Mouse (Mus musculus) thymus, postnatal 4 days (tissue): ENCODE measurements around the gene Glp1r.

Experiments used
- DNase-seq: peaks from one replicate; pipeline ENCODE4 v3.0.0; 2021

Glp1r gene

DNA sequence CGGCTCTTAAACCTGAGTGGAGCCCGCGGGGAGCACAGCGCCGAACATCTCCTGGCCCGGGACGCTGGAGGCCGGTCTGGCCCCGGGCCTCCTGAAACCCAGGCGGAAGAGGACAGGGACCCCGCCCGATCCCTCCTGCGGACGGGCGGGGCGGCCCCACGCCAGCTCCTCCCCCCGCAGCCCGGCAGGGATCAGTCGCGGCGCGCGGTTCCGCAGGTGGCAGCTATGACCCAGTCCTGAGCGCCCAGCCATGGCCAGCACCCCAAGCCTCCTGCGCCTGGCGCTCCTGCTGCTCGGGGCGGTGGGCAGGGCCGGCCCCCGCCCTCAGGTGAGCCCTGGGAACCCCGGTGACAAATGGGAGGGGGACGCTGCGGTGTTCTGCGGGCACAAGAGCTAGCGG lies at the start of gene Glp1r:
TSS of gene Glp1r (plus strand) at position 191 of the 400 bp plus-strand sequence.
- DNase-seq: peak; percentile 35

DNA sequence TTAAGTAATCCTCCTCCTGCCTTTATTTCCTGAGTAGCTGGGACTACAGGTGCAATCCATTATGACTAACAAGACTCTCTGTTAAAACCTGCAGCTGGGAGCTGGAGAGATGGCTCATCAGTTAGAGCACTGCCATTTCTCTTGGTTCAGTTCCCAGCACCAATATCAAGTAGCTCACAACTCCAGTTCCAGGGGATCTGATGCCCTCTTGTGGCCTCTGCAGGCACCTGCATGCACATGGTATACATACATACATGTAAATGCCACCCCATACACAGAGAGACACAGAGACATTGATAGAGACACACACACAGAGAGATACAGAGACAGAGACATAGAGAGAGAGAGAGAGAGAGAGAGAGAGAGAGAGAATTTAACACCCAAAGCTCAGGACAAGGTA lies 49.3 kb upstream of the Glp1r start:
- DNase-seq: no peak

DNA sequence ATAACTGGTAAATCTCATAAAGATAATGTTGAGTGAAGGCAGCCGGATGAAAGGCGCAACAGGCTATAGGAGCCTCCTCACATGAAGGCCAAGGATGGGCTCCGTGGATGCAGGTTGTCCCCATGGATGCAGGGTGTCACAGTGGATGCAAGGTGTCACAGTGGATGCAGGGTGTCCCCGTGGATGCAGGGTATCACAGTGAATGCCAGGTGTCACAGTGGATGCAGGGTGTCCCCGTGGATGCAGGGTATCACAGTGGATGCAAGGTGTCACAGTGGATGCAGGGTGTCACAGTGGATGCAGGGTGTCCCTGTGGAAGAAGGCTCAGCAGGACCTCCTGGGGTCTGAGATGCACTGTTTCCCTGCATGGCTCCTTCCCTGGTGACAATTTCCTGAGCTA lies 44.3 kb upstream of the Glp1r start:
- no peak for DNase-seq

DNA sequence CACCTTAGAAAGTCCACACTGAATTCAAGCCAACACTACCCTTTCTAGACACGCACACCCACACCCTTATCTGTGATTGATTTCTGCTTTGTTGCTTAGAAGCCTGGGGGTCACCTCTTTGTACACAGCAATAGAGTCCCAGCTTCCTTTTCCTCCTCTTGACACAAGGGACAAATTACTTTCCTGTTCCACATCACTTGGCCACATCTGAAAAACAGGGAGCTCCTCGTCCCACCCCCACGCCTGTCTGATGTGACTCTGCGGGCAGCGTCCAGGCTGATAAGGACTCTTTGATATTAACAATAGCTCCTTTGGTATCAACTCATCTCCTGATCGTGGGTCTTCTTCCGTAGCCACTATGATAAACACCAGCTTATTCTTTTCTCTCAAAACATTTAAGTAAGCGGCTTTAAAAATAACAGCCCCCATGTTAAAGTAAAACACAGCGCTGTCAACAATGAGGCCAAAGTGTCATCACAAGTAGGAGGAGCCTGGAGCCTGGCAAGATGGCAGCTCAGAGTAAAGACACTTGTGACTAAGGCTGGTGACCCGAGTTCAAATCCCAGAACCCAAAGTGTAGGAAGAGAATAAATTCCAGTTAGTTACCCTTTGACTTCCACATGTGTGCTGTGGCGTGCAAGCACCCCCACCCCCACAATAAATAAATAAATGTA lies 42.9 kb upstream of the Glp1r start:
- DNase-seq: no peak

DNA sequence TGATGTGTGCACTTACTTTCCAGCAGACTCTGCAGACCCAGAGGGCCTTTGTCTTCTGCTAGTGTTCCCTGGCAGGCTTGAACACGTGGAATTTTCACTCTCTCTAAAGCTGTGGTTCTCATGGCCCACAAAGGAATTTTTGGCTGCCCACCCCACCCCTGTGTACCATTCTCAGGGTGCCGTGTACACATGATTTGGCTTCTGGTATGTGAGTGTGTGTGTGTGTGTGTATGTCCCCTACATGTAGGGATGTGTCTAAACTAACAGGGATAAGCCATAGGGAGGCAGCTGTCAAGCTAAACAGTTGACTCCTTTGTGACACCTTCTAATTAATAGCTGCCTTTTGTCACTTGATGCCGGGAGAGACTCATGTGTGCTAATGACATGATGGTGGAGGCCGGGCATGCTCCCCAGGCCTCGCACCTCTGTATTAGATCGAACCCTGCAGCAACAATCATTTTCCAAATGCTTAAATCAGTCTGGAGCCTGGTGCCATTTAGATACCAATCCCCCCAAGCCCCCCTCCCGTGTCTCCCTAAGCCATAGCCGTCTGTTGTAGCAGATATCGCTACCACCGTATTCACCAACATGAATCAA lies 41.5 kb upstream of the Glp1r start:
- no peak for DNase-seq

DNA sequence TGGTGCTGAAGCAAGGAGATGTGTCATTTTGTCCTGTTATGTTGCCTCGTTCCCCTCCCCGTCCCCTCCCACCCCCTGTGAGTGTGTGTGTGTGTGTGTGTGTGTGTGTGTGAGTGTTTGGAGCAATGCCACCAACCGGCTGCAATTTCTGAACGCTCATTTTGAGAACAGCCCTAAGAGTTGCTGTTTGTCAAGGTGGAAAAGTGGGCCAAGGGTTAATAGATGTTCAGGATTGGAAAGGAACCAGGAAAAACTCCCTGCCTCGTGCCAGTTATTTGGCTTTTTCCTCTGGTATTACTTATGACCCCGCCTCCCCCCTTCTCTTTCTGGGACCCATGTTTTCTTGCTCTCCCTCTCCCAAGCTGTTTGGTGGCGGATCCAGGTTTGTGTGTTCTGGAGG lies 41.0 kb upstream of the Glp1r start:
- DNase-seq: no peak

DNA sequence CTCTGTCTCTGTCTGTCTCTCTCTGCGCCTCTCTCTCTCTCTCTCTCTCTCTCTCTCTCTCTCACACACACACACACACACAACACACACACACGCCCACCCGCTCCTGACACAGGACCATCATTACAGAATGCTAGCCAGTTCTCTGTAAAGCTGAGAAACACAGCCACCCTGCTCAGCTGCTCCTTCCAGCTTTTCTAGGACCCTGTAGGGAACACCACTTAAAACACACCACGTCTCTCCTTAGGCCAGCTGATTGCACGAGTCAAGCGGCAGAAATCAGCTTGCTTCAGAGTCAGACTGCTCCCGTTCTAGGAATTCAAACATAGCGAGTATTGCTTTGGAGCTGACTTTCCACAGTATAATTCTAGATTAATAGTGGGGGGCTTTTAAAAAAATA lies 35.3 kb upstream of the Glp1r start:
- DNase-seq: no peak

DNA sequence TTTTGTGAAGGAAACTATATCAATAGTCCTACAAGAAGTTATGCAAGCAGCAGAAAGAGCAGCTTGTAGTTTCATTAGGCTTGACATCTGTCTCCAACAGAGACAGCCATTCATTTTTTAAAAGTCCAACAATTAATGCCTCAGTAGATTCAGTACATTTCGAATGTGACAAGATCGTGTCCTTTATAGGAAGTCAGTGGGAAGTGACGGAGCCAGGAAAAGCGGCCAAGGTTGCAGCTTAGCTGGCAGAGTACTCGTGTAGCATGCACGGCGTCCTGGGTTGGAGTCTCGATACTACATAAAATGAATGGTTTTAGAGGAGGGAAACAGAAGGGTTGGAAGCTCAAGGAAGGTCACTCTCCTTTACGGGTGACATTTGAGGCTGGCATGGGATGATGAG lies 34.7 kb upstream of the Glp1r start:
- no peak for DNase-seq

DNA sequence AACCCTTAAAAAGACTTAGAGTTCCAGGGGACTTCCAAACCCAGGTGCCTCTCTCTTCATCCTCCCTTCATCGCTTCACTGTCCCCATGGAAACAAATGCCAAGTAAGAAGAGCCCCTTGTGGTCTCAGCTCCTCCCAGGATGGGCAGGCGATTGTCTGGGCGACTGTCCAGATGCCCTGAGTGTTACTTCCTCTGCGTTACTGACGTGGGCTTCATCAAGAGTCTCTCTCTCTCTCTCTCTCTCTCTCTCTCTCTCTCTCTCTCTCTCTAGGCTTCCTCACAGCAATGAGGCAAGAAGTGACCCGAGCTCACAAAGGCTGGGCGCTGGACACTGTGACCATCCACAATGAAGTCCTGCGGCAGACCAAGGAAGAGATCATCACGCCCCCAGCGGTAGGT lies 30.6 kb upstream of the Glp1r start:
- no peak for DNase-seq

DNA sequence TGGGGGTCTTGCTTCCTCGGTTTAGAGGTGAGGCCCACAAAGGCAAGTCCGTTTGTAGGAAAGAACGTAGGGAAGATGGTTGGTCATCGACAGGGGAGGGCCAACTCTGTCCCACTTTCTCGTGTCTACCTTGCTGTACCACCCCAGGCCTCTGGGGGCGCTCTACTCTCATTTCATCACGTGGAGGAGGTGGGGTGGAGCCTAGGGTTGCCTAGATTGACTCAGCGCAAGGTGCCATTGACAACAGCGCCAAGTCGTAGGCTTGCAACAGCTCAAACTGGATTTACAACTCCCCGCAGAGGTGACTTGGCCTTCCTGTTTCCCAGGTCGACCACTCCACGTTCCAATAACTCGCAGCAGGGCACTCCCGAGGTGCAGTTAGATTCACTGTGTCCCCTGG lies 27.3 kb upstream of the Glp1r start:
- DNase-seq: peak; percentile 49

DNA sequence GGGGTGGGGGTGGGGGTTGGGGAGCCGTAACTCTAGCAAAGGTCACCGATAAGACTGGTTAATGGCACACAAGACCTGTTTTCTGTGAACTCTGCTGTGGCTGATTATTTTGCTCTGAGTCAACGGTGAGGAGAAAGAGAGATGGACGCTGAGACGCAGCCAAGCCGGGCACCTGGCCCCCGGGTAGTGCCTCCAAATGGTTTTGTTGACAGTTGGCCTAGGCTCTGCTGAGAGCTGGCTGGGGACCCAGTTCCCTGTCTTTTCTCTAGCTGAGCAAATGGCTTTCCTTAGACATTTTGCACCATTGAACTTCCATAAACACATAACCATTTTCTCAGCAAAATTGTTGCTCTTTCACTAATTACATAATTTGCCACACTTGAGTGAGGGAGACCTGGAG lies 24.2 kb upstream of the Glp1r start:
- no peak for DNase-seq

DNA sequence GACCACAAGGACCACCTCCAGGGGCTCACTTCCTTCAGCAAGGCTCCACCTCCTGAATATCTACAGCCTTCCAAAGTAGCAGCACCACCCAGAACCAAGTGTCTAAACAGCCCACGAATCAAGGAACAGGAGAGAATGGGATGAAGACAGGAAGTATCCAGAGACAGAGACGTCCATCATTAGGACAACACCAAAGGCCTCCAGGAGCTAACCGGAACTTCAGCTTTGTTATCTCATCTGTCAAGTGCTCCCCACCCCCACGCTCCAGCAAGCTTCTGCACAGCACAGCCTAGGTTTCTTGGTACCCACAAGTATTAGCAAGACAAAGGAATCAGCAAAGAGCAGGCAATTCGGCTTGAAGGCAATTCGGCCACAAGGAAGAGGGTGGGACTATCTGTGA lies 23.0 kb upstream of the Glp1r start:
- no peak for DNase-seq

DNA sequence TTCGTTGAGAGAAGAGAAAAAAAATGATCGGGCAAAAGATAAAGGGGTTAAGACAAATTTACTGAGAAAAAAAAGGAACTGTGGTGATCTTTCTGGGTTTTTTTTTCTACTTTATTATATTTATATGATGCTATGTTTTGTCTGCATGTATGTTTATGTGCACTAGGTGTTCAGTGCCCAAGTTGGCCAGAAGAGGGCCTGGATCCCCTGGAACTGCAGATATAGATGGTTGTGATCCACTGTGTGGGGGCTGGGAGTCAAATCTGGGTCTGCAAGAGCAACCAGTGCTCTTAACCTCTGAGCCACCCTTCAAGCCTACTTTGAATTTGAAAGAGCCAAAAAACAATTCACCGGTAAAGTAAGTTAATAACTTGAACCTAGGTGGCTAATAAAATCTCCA lies 21.2 kb upstream of the Glp1r start:
- DNase-seq: no peak

DNA sequence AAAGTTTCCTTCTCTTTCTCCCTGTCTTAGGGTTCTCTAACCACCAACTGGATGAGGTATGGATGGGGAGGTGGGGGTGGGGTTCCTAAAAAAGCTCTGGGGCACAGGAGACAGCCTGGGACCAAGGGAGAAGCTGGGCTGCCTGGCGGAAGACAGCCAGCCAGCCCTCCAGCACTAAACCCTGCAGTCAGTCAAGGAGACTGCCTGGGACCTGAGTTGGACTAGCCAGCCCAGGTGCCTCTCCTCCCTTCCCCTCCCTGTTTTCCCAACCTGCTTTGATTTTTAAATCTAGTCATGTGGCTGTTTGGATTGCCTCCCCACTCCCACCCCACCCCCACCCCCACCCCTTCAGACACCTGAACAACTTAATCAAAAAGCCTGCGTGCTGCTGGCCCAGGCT lies 20.6 kb upstream of the Glp1r start:
- DNase-seq: no peak

DNA sequence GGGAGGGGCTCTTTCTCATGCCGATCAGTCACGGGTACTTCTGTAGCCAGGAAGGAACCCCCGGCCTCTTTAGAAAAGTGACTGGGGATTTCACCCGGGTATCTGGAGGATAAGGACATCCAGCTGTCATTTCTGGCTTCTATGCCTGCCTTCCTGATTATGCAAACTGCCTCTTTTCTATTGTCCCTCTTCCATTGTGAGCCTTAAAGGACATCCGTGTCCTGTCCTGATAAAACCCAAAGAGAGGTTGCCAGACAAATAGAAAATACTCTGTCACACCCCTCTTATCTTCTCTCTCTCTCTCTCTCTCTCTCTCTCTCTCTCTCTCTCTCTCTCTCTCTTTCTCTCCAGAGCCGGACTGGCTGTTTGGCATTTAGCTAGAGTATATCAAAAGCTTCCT lies 19.4 kb upstream of the Glp1r start:
- DNase-seq: no peak

DNA sequence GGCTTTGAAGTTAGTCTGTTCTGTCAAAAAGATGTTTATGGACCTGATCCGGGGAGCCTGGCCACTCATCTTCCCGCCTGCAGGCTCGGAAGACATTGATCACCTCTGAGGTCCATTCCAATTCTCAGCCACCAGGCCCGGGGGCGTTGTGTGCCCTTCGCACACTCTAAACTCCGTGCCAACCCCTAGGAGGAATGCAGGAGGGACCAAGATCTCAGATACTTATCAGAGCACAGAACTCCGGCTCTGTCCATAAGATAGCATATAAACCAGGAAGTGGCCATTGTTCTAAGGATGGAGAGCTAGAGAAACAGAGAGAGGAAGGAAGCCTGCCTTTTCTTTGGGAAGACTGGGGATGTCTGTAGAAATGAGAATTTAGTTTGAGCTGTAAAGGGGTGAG lies 18.1 kb upstream of the Glp1r start:
- no peak for DNase-seq

DNA sequence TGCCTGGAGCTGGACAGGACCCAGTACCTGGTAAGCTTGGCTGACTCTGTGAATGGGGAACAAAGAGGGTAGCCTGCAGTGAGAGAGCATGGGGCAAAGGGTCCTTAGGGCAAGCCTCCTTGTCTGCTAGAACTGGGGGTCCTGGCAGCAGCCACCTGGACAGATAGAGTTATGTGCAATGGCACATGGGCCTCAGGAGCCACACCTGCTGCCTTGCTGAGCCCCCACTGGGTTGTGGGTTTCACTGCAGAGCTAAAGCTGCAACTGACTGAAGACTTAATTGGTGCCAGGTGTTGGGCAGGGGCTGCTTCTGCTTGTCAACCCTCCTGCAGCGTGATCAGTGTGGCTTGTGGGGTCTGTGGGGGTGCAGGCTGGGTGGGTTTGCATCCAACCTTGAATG lies 9.5 kb upstream of the Glp1r start:
- DNase-seq: peak; percentile 61

DNA sequence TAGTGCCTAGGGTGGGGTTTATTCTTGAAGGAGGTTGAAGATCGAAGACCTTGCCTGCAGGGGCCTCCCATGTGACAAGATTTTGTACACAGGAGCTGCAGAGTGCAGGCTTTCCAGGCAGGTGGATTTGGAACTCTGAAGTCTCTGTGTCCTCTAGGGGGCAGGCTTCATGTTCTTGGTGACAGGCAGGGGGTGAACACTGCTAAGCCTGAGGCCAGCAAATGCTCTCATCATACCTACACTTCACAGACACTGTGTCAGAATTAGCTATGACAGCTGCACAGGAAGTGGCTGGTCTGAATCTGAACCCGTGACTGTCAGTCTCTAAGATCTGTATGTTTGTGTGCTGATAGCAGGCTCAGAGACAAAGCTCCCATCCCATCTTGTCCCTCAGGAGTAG lies 8.9 kb upstream of the Glp1r start:
- peak; percentile 75 for DNase-seq

DNA sequence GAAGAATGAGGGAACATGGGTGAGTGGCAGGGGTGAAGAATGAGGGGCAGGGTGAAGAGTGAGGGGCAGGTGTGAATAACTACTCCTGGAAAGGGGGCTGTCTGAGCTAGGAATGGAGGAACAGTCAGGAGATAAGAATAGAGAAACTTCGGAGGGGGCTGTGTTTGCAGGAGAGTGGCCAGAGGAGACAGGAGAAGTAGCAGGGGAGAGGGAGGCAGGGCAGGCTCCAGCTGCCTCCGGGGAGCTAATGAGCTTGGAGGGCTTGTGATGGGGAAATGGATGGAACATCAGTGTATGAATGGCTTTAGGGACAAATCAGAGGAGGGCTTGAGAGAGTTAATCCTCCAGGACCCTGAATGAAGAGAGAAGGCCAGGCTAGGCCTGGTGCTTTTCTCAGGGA lies 4.5 kb upstream of the Glp1r start:
- no peak for DNase-seq

DNA sequence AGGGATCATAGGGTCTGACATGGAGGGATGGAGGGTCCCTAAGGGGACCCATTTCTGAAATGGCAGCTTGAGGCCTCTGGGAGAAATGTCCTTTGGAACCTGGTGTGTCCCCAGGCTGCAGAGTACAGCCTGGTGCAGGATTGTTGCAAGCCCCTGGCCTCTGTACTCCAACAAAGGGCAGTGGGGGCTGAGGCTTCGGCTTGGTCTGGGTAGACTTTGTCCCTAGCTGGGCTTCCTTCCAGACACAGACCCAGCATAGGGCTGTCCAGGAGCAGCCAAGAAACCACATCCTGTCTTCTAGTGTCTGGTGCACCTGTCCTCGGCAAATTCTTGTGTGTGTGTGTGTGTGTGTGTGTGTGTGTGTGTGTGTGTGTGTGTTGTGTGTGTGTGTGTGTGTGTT lies 2.5 kb downstream of the Glp1r start:
- DNase-seq: no peak

DNA sequence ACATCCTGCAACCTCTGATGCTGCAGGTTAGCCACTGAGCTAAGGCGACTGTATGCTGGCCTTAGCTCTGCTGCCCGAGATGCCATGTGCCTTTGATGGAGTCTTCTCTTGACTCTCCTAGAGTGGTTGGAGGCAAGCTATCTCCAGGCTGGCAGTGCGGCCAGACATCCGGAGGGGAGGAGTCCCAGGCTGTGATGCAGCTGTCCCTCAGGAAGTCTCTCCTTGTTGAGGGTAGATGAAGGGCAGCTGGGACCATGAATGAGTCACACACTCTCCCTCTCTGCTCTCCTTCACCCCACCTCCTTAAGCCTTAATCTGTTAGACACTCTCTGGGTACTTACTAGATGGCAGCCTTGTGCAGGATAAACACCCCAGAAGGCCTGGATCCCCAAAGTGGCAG lies 6.0 kb downstream of the Glp1r start:
- no peak for DNase-seq

DNA sequence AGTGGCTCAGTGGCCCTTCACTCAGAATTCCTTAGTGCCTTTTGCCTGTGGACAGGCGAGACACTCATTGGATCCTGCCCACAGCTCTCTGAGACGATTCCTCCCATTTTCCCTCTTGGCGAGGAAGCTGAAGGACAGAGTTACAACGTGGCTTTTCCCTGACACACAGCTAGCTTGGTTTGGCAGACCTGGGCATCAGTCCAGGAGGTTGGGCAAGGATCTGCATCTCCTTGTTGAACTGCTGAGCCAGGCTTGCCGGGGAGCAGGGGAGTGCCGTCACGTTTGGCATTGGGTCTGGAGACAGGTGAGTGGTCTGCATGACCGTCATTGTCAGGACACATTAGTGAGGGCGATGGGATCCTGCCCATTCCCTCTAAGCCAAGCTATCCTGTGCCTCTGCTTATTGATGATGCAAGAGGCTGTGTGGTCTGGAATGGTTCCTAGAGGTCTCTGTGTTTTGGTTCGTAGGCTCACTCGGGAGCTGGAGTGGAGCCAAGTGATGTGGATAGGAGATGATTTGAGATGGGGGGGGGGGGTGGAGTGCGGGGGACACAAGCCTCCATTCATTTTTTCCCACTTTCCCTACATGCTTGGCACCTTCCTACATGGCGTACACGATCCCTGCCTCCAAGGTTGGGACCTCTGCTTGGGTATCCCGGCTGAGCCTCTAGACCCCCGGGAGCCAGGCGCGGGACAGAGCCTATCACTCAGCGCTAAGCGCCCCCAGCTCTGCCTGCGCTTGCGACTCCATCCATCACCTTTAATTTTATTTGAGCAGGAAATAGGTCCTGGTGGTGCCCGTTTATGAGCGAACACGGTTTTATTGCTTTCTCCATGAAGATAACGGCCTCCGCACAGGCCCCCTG lies 9.5 kb downstream of the Glp1r start:
- no peak for DNase-seq

DNA sequence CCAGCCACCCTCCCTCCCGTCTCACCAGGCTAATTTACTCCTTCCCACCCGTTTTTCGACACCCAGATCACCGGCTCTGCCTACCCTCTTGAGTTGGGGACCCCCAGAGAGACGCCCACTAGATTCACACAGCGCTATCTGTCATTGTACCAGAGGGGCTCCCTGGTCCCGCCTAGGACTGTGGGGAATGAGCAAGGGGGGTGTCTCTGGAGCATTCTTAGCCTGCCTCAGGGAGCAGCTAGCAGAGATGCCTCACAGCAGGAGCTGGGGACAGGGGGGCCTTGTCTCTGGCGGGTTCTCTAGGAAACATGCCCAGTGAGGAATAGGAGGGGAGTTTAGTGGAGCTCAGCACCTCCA lies 10.1 kb downstream of the Glp1r start:
- DNase-seq: no peak

DNA sequence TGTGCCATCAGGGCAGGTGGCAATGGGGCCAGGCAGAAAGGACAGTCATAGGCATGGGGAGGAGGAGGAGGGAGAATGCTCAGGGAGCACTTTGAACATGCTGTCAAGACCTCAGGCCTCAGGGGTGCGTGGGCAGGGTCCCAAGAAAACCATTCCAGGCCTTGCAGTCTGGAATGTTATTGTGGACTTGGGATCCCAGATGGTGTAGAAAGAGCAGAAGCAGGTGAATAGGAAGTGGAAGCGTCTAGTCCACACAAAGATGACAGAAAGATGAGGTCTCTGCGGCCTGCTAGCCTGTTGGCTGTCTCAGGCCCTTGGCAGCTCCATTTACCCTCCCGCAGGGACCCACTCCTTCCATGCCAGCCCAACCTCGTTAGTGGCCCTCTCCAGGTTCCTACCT lies 10.9 kb downstream of the Glp1r start:
- no peak for DNase-seq

DNA sequence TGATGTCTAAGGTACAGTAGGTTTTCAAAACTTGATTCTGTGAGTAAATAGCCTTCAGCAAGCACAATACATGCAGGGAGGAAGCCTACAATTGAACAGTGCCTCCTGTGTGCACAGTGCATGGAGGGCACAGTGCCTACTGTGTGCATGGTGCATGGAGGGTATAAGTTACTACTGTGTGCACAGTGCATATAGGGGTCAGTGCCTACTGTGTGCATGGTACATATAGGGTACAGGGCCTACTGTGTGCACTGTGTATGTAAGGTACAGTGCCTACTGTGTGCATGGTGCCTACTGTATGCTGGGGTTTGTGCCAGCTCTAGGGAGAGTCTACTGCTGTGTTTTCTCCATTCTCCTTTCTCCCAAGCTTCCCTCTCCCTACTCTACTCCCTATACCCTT lies 12.6 kb downstream of the Glp1r start:
- no peak for DNase-seq
